Mouse (Mus musculus): ENCODE measurements around the gene Drg1.
"Not testable (repeated sequence)": the region's sequence is repeated elsewhere in the genome, so short reads cannot be mapped to it uniquely, and the experiment has no call there.

- not testable (repeated sequence) for TF ChIP-seq CTCF, EP300 (IDR thresholded peaks at IDR 0.05)
Observed at GRCm38 (mm10) chr11:3161370-3161769, 104.8 kb downstream of the Drg1 start.
